Mouse (Mus musculus) hindbrain, embryonic 16.5 days (tissue): Measurements from ENCODE around the gene Rbfox2. TPM values are rescaled to one million over a fixed set of nuclear protein-coding genes. Genes with fewer than 3 reads are reported as not detected.

Source experiments
- ATAC-seq: fragments of 200-750 bp; cut with Nextera tagmentation; 2 replicates; pipeline ENCODE4 v1.8.0; 2017; ENCODE audit warnings: moderate TSS enrichment, moderate library complexity
- H3K27ac ChIP-seq: fragments of 300-500 bp; sonication (generic); 2 replicates; pipeline ENCODE4 v1.5.1; 2014; ENCODE audit warnings: low read depth, mild to moderate bottlenecking, control low read depth, low read length, moderate library complexity
- H3K27me3 ChIP-seq: fragments of 300-500 bp; sonication (generic); replicated peaks from 2 replicates; pipeline ENCODE4 v1.6.1; 2014; ENCODE audit warnings: low read length; ENCODE audit not compliant: control insufficient read depth, insufficient read depth
- H3K36me3 ChIP-seq: fragments of 300-500 bp; sonication (generic); 2 replicates; pipeline ENCODE4 v1.6.1; 2014; ENCODE audit warnings: mild to moderate bottlenecking, low read length, moderate library complexity, mixed read lengths; ENCODE audit not compliant: control insufficient read depth, insufficient read depth
- H3K4me1 ChIP-seq: fragments of 300-500 bp; sonication (generic); 2 replicates; pipeline ENCODE4 v1.6.1; 2014; ENCODE audit warnings: low read depth, low read length; ENCODE audit not compliant: control insufficient read depth, insufficient read depth
- H3K4me2 ChIP-seq: fragments of 300-500 bp; sonication (generic); 2 replicates; pipeline ENCODE4 v1.6.1; 2014; ENCODE audit warnings: mild to moderate bottlenecking, low read length, control low read depth, moderate library complexity
- H3K4me3 ChIP-seq: fragments of 300-500 bp; sonication (generic); 2 replicates; pipeline ENCODE4 v1.5.1; 2014; ENCODE audit warnings: mild to moderate bottlenecking, low read length, control low read depth, moderate library complexity
- H3K9ac ChIP-seq: fragments of 300-500 bp; sonication (generic); 2 replicates; pipeline ENCODE4 v1.6.1; 2014; ENCODE audit warnings: low read depth, mild to moderate bottlenecking, control low read depth, low read length, moderate library complexity
- H3K9me3 ChIP-seq: fragments of 300-500 bp; sonication (generic); 2 replicates; pipeline ENCODE4 v1.6.1; 2014; ENCODE audit warnings: mild to moderate bottlenecking, low read length, moderate library complexity; ENCODE audit not compliant: control insufficient read depth
- WGBS: fragments of 180-500 bp; shearing (Covaris S2); extraction: QIAGEN DNeasy Blood & Tissue Kit; methylation state at CpG from one replicate; pipeline ENCODE4 v1.1.7; 2014; 5-methylcytosine and 5-hydroxymethylcytosine counted together
- polyA plus RNA-seq: library from polyadenylated mRNA; unstranded; fragments of >200 nt; fragmentation: Nextera tagmentation; extraction: Ambion mirVana; gene quantifications from 2 replicates; pipeline ENCODE4 v1.2.1, GENCODE M21; 2015

Gene Rbfox2
- polyA plus RNA-seq, 1 experiment from 2014 or later: 122 TPM

- ATAC-seq: no peak
- Histone ChIP-seq H3K27ac (0 out of 2 replicates have a peak overlapping the region, but pooled peaks have one; percentile 5), H3K9me3 (no peaks in the 10 kb centered on the region), H3K9ac (no peak overlapping the region), H3K4me1 (no peaks in the 10 kb centered on the region; the same call in 1 of the 2 replicates), H3K27me3 (no peaks in the 10 kb centered on the region), H3K4me2 (no peak overlapping the region), H3K4me3 (no peak overlapping the region), H3K36me3 (no peaks in the 10 kb centered on the region)
- 73% methylated on average over 7 of the region's 7 CpGs for WGBS
Observed at GRCm38 (mm10) chr15:77236055-77236567, 70.7 kb downstream of the Rbfox2 start.

GRCm38 (mm10) chr15:77235551-77235950, 71.3 kb downstream of the Rbfox2 start:
- 68% methylated on average over 4 of the region's 4 CpGs for WGBS
- Histone ChIP-seq H3K4me1 (no peaks in the 10 kb centered on the region; the same call in 1 of the 2 replicates), H3K27me3 (no peaks in the 10 kb centered on the region), H3K9me3 (no peaks in the 10 kb centered on the region), H3K9ac (no peak overlapping the region), H3K4me3 (no peak overlapping the region), H3K4me2 (no peak overlapping the region), H3K27ac (no peak overlapping the region), H3K36me3 (no peaks in the 10 kb centered on the region)
- no peak for ATAC-seq

- Histone ChIP-seq H3K27me3 (no peaks in the 10 kb centered on the region), H3K9ac (no peak overlapping the region), H3K4me1 (no peaks in the 10 kb centered on the region; the same call in 1 of the 2 replicates), H3K36me3 (no peaks in the 10 kb centered on the region), H3K4me3 (no peak overlapping the region), H3K27ac (no peak overlapping the region), H3K4me2 (no peak overlapping the region), H3K9me3 (no peaks in the 10 kb centered on the region)
- 68% methylated on average over 4 of the region's 4 CpGs for WGBS
- no peak for ATAC-seq
Observed at GRCm38 (mm10) chr15:77234296-77234695, 72.5 kb downstream of the Rbfox2 start.

GRCm38 (mm10) chr15:77230144-77230543, 76.7 kb downstream of the Rbfox2 start:
- H3K4me3 ChIP-seq: no peak overlapping the region
- WGBS: 77% methylated on average over 3 of the region's 3 CpGs
- no peaks in the 10 kb centered on the region; the same call in 1 of the 2 replicates for H3K4me1 ChIP-seq
- H3K27me3 ChIP-seq: no peaks in the 10 kb centered on the region
- H3K27ac ChIP-seq: no peak overlapping the region
- no peaks in the 10 kb centered on the region for H3K36me3 ChIP-seq
- no peak overlapping the region for H3K9ac ChIP-seq
- no peaks in the 10 kb centered on the region for H3K9me3 ChIP-seq
- no peak for ATAC-seq
- H3K4me2 ChIP-seq: no peak overlapping the region

GRCm38 (mm10) chr15:77226831-77227354, 79.9 kb downstream of the Rbfox2 start:
- H3K27ac ChIP-seq: no peak overlapping the region
- WGBS: 78% methylated on average over 7 of the region's 7 CpGs
- no peaks in the 10 kb centered on the region for H3K9me3 ChIP-seq
- no peak overlapping the region for H3K4me3 ChIP-seq
- no peak for ATAC-seq
- H3K4me1 ChIP-seq: peaks cover 2% of the 10 kb centered on the region; the same call in 1 of the 2 replicates
- no peak overlapping the region for H3K4me2 ChIP-seq
- H3K27me3 ChIP-seq: no peaks in the 10 kb centered on the region
- H3K9ac ChIP-seq: no peak overlapping the region
- H3K36me3 ChIP-seq: no peaks in the 10 kb centered on the region

GRCm38 (mm10) chr15:77225858-77226257, 80.9 kb downstream of the Rbfox2 start:
- peaks cover 2% of the 10 kb centered on the region; the same call in 1 of the 2 replicates for H3K4me1 ChIP-seq
- ATAC-seq: no peak
- no peak overlapping the region for H3K4me2 ChIP-seq
- H3K4me3 ChIP-seq: no peak overlapping the region
- 55% methylated on average over 4 of the region's 4 CpGs for WGBS
- H3K9me3 ChIP-seq: no peaks in the 10 kb centered on the region
- H3K27me3 ChIP-seq: no peaks in the 10 kb centered on the region
- H3K36me3 ChIP-seq: no peaks in the 10 kb centered on the region
- H3K27ac ChIP-seq: no peak overlapping the region
- H3K9ac ChIP-seq: no peak overlapping the region

- H3K27ac ChIP-seq: no peak overlapping the region
- H3K9ac ChIP-seq: no peak overlapping the region
- no peak overlapping the region for H3K4me3 ChIP-seq
- H3K4me1 ChIP-seq: 0 out of 2 replicates have a peak, but pooled peaks cover 2% of the 10 kb centered on the region
- no peak for ATAC-seq
- no peaks in the 10 kb centered on the region for H3K27me3 ChIP-seq
- no peaks in the 10 kb centered on the region for H3K36me3 ChIP-seq
- H3K4me2 ChIP-seq: no peak overlapping the region
- no peaks in the 10 kb centered on the region for H3K9me3 ChIP-seq
Observed at GRCm38 (mm10) chr15:77225274-77225673, 81.5 kb downstream of the Rbfox2 start.

GRCm38 (mm10) chr15:77220833-77221232, 86.0 kb downstream of the Rbfox2 start:
- no peak overlapping the region for H3K9ac ChIP-seq
- H3K9me3 ChIP-seq: no peaks in the 10 kb centered on the region
- no peak overlapping the region for H3K27ac ChIP-seq
- no peaks in the 10 kb centered on the region for H3K36me3 ChIP-seq
- H3K27me3 ChIP-seq: no peaks in the 10 kb centered on the region
- H3K4me3 ChIP-seq: no peak overlapping the region
- no peak overlapping the region for H3K4me2 ChIP-seq
- WGBS: 76% methylated on average over 4 of the region's 4 CpGs
- H3K4me1 ChIP-seq: peaks cover 2% of the 10 kb centered on the region
- no peak for ATAC-seq

GRCm38 (mm10) chr15:77220137-77220536, 86.7 kb downstream of the Rbfox2 start:
- ATAC-seq: no peak
- peaks cover 7% of the 10 kb centered on the region for H3K4me1 ChIP-seq
- no peak overlapping the region for H3K27ac ChIP-seq
- no peaks in the 10 kb centered on the region for H3K27me3 ChIP-seq
- H3K4me2 ChIP-seq: no peak overlapping the region
- H3K9ac ChIP-seq: no peak overlapping the region
- H3K36me3 ChIP-seq: no peaks in the 10 kb centered on the region
- no peak overlapping the region for H3K4me3 ChIP-seq
- no peaks in the 10 kb centered on the region for H3K9me3 ChIP-seq
